Mouse (Mus musculus): ENCODE measurements at regions not wholly inside any gene's neighbourhood (a gene's known extent, or its start where the extent isn't known, plus 50 kb on each side); places are given as distances from the start of the nearest gene placed in this dataset.

- 93% methylated on average over 1 of the region's 1 CpGs for WGBS
- Histone ChIP-seq H3K4me1 (ENCODE audit: control insufficient read depth, insufficient read depth, low read length) (no peaks in the 10 kb centered on the region), H3K9me3 (ENCODE audit: control insufficient read depth, low read length) (no peaks in the 10 kb centered on the region), H3K36me3 (ENCODE audit: control insufficient read depth, insufficient read depth, low read length) (no peaks in the 10 kb centered on the region), H3K4me3 (ENCODE audit: low read length) (no peak overlapping the region), H3K27ac (ENCODE audit: low read depth, low read length) (no peak overlapping the region), H3K27me3 (ENCODE audit: control insufficient read depth, insufficient read depth, low read length) (no peaks in the 10 kb centered on the region), H3K9ac (ENCODE audit: low read depth, low read length) (no peak overlapping the region), H3K4me2 (replicated peaks; ENCODE audit: low read depth, low read length) (no peak overlapping the region)
- no peak for ATAC-seq (ENCODE audit: low FRiP score, low TSS enrichment)
Measured at GRCm38 (mm10) chr1:57470356-57470755, 63.5 kb upstream of the Tyw5 start.

DNA sequence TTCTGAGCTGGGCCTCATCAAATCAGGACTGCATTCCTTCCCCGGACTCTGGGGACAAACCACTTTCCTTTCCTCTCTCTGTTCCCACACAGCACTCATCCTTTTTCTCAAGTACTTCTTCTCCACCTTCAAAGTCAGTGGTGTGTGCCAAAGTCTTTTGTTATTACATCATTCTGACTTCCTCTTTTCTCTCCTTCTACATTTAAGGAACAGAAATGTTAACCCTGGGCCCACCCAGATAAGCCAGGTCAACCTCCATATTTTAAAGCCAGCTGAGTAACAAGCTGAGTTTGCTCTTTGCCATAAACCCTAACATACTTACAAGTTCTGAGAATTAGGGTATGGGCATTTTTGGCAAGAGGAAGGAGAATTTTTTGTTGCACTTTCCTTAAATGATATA is 65.3 kb upstream of the Tyw5 start:
- Histone ChIP-seq H3K27ac (ENCODE audit: low read depth, low read length) (no peak overlapping the region), H3K27me3 (ENCODE audit: control insufficient read depth, insufficient read depth, low read length) (no peaks in the 10 kb centered on the region), H3K9ac (ENCODE audit: low read depth, low read length) (no peak overlapping the region), H3K4me2 (replicated peaks; ENCODE audit: low read depth, low read length) (no peak overlapping the region), H3K9me3 (ENCODE audit: control insufficient read depth, low read length) (no peaks in the 10 kb centered on the region), H3K4me3 (ENCODE audit: low read length) (no peak overlapping the region), H3K4me1 (ENCODE audit: control insufficient read depth, insufficient read depth, low read length) (no peaks in the 10 kb centered on the region), H3K36me3 (ENCODE audit: control insufficient read depth, insufficient read depth, low read length) (no peaks in the 10 kb centered on the region)
- ATAC-seq (ENCODE audit: low FRiP score, low TSS enrichment): no peak
- WGBS: 47% methylated on average over 1 of the region's 1 CpGs

- Histone ChIP-seq H3K9ac (ENCODE audit: low read depth, low read length) (no peak overlapping the region), H3K36me3 (ENCODE audit: control insufficient read depth, insufficient read depth, low read length) (no peaks in the 10 kb centered on the region), H3K4me1 (ENCODE audit: control insufficient read depth, insufficient read depth, low read length) (no peaks in the 10 kb centered on the region; the same call in 1 of the 2 replicates), H3K27ac (ENCODE audit: low read depth, low read length) (no peak overlapping the region), H3K9me3 (ENCODE audit: control insufficient read depth, low read length) (no peaks in the 10 kb centered on the region), H3K27me3 (ENCODE audit: control insufficient read depth, insufficient read depth, low read length) (no peaks in the 10 kb centered on the region), H3K4me2 (replicated peaks; ENCODE audit: low read depth, low read length) (no peak overlapping the region), H3K4me3 (ENCODE audit: low read length) (no peak overlapping the region)
- 70% methylated on average over 1 of the region's 1 CpGs for WGBS
- no peak for ATAC-seq (ENCODE audit: low FRiP score, low TSS enrichment)
Measured at GRCm38 (mm10) chr1:57477725-57478124, 70.8 kb upstream of the Tyw5 start.

DNA sequence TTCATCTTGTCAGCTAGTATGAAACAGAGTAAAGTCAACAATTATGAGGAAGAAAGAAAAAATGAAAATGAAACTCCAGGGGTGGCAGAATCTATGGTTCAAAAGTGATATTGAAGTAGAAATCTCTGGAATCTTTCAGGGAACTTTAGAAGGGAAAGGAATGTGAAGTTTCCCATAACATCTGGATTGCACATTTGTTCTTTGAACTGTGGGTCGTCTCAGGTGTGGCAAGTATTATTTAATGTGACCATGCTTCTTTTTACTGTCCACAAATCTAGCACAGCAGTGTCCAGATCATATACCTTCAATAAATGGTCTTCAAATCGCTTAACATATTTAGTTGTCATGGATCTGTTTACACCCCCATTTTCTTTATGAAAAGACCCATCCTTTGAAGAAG is 71.2 kb upstream of the Tyw5 start:
- no peak overlapping the region for H3K27ac ChIP-seq (ENCODE audit: low read depth, low read length)

GRCm38 (mm10) chr1:57478800-57479199 is 71.9 kb upstream of the Tyw5 start:
- Histone ChIP-seq H3K27ac (ENCODE audit: low read depth, low read length) (no peak overlapping the region), H3K4me1 (ENCODE audit: control insufficient read depth, insufficient read depth, low read length) (no peaks in the 10 kb centered on the region; the same call in 1 of the 2 replicates), H3K4me3 (ENCODE audit: low read length) (no peak overlapping the region), H3K27me3 (ENCODE audit: control insufficient read depth, insufficient read depth, low read length) (no peaks in the 10 kb centered on the region), H3K9me3 (ENCODE audit: control insufficient read depth, low read length) (no peaks in the 10 kb centered on the region), H3K4me2 (replicated peaks; ENCODE audit: low read depth, low read length) (no peak overlapping the region), H3K9ac (ENCODE audit: low read depth, low read length) (no peak overlapping the region), H3K36me3 (ENCODE audit: control insufficient read depth, insufficient read depth, low read length) (no peaks in the 10 kb centered on the region)
- WGBS: 93% methylated on average over 1 of the region's 1 CpGs
- no peak for ATAC-seq (ENCODE audit: low FRiP score, low TSS enrichment)

More for the DNA sequence above, 71.2 kb upstream of the Tyw5 start:
- Histone ChIP-seq H3K27me3 (ENCODE audit: control insufficient read depth, insufficient read depth, low read length) (no peaks in the 10 kb centered on the region), H3K4me2 (replicated peaks; ENCODE audit: low read depth, low read length) (no peak overlapping the region), H3K4me3 (ENCODE audit: low read length) (no peak overlapping the region), H3K9ac (ENCODE audit: low read depth, low read length) (no peak overlapping the region), H3K9me3 (ENCODE audit: control insufficient read depth, low read length) (no peaks in the 10 kb centered on the region), H3K36me3 (ENCODE audit: control insufficient read depth, insufficient read depth, low read length) (no peaks in the 10 kb centered on the region), H3K4me1 (ENCODE audit: control insufficient read depth, insufficient read depth, low read length) (no peaks in the 10 kb centered on the region; the same call in 1 of the 2 replicates)
- no peak for ATAC-seq (ENCODE audit: low FRiP score, low TSS enrichment)
- whole genome bisulfite sequencing: 68% methylated on average over 2 of the region's 2 CpGs

GRCm38 (mm10) chr1:57479566-57479965 is 72.7 kb upstream of the Tyw5 start:
- Histone ChIP-seq H3K27me3 (ENCODE audit: control insufficient read depth, insufficient read depth, low read length) (no peaks in the 10 kb centered on the region), H3K27ac (ENCODE audit: low read depth, low read length) (no peak overlapping the region), H3K4me2 (replicated peaks; ENCODE audit: low read depth, low read length) (no peak overlapping the region), H3K9ac (ENCODE audit: low read depth, low read length) (no peak overlapping the region), H3K9me3 (ENCODE audit: control insufficient read depth, low read length) (no peaks in the 10 kb centered on the region), H3K4me3 (ENCODE audit: low read length) (no peak overlapping the region), H3K36me3 (ENCODE audit: control insufficient read depth, insufficient read depth, low read length) (no peaks in the 10 kb centered on the region), H3K4me1 (ENCODE audit: control insufficient read depth, insufficient read depth, low read length) (no peaks in the 10 kb centered on the region; the same call in 1 of the 2 replicates)
- WGBS: 44% methylated on average over 4 of the region's 4 CpGs
- ATAC-seq (ENCODE audit: low FRiP score, low TSS enrichment): no peak

DNA sequence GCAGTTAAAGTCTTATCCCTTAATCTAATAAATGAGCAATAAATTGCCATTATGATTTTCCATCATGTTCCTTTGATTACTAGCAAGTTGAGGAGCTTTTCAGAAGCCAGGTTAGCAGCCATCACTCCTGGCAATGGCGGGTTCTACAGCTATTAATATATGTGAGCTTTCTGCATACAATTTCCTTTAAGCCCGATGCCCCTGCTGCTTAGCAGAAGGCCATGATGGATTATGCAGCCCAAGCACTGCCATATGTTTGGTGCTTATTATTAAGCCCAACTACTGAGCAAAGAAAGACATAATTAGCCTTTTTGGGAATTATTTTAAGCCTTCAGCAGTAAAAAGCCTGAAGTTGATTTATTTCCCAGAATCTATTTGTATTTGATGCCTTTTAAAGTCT is 82.3 kb upstream of the Tyw5 start:
- no peaks in the 10 kb centered on the region for H3K27me3 ChIP-seq (ENCODE audit: control insufficient read depth, insufficient read depth, low read length)
- no peak overlapping the region for H3K4me2 ChIP-seq (replicated peaks; ENCODE audit: low read depth, low read length)
- 86% methylated on average over 2 of the region's 2 CpGs for WGBS
- ATAC-seq (ENCODE audit: low FRiP score, low TSS enrichment): no peak
- H3K9ac ChIP-seq (ENCODE audit: low read depth, low read length): no peak overlapping the region
- no peaks in the 10 kb centered on the region for H3K9me3 ChIP-seq (ENCODE audit: control insufficient read depth, low read length)
- H3K36me3 ChIP-seq (ENCODE audit: control insufficient read depth, insufficient read depth, low read length): no peaks in the 10 kb centered on the region
- H3K27ac ChIP-seq (ENCODE audit: low read depth, low read length): no peak overlapping the region
- H3K4me3 ChIP-seq (ENCODE audit: low read length): no peak overlapping the region
- H3K4me1 ChIP-seq (ENCODE audit: control insufficient read depth, insufficient read depth, low read length): no peaks in the 10 kb centered on the region

DNA sequence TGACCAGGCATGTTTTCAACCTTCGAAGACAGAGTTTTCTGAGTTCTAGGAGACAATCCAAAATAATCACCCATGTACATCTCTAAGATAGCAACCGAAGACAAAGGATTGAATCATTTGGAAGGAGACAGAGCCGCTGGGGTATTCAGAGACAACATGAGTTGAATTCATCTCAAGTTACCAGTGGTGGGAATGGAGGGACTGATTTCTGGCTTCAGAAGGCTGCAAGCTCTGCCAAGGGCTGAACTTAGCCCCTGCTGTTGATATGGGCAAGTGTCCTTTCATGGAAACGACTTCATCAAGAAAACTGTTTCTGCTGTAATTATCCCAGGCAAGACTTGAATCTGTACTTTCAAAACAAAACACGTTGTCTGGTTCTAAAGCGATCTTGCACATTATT is 82.7 kb upstream of the Tyw5 start:
- Histone ChIP-seq H3K9me3 (ENCODE audit: control insufficient read depth, low read length) (no peaks in the 10 kb centered on the region), H3K36me3 (ENCODE audit: control insufficient read depth, insufficient read depth, low read length) (no peaks in the 10 kb centered on the region), H3K9ac (ENCODE audit: low read depth, low read length) (no peak overlapping the region), H3K4me1 (ENCODE audit: control insufficient read depth, insufficient read depth, low read length) (no peaks in the 10 kb centered on the region), H3K4me2 (replicated peaks; ENCODE audit: low read depth, low read length) (no peak overlapping the region), H3K27ac (ENCODE audit: low read depth, low read length) (no peak overlapping the region), H3K27me3 (ENCODE audit: control insufficient read depth, insufficient read depth, low read length) (no peaks in the 10 kb centered on the region), H3K4me3 (ENCODE audit: low read length) (no peak overlapping the region)
- ATAC-seq (ENCODE audit: low FRiP score, low TSS enrichment): no peak
- 79% methylated on average over 6 of the region's 6 CpGs for WGBS

DNA sequence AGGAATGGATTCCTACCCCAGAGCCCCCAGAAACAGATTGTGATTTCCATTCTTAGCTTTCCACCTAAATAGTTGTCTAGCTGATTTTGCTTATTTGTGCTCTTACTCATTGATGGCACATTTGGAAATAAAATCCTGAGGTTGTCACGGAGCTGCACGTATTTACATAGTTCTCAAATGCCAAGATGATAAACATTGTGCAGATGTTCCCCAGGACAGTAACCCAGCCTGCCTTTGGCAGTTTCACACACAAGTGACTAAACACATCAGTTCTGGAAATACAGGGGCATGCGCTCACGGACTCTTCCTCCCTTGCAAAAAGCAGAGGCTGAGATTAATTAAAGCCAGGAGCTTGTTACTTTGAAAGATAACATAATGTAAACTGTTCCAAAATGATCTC is 83.1 kb upstream of the Tyw5 start:
- Histone ChIP-seq H3K36me3 (ENCODE audit: control insufficient read depth, insufficient read depth, low read length) (no peaks in the 10 kb centered on the region), H3K27me3 (ENCODE audit: control insufficient read depth, insufficient read depth, low read length) (no peaks in the 10 kb centered on the region), H3K9ac (ENCODE audit: low read depth, low read length) (no peak overlapping the region), H3K4me1 (ENCODE audit: control insufficient read depth, insufficient read depth, low read length) (no peaks in the 10 kb centered on the region), H3K9me3 (ENCODE audit: control insufficient read depth, low read length) (no peaks in the 10 kb centered on the region), H3K27ac (ENCODE audit: low read depth, low read length) (no peak overlapping the region), H3K4me3 (ENCODE audit: low read length) (no peak overlapping the region), H3K4me2 (replicated peaks; ENCODE audit: low read depth, low read length) (no peak overlapping the region)
- ATAC-seq (ENCODE audit: low FRiP score, low TSS enrichment): no peak
- WGBS: 47% methylated on average over 4 of the region's 4 CpGs

- Histone ChIP-seq H3K9ac (ENCODE audit: low read depth, low read length) (no peak overlapping the region), H3K9me3 (ENCODE audit: control insufficient read depth, low read length) (no peaks in the 10 kb centered on the region), H3K4me2 (replicated peaks; ENCODE audit: low read depth, low read length) (no peak overlapping the region), H3K27ac (ENCODE audit: low read depth, low read length) (no peak overlapping the region), H3K36me3 (ENCODE audit: control insufficient read depth, insufficient read depth, low read length) (no peaks in the 10 kb centered on the region), H3K4me3 (ENCODE audit: low read length) (no peak overlapping the region), H3K27me3 (ENCODE audit: control insufficient read depth, insufficient read depth, low read length) (no peaks in the 10 kb centered on the region), H3K4me1 (ENCODE audit: control insufficient read depth, insufficient read depth, low read length) (no peaks in the 10 kb centered on the region)
- 46% methylated on average over 2 of the region's 2 CpGs for WGBS
- ATAC-seq (ENCODE audit: low FRiP score, low TSS enrichment): no peak
Measured at GRCm38 (mm10) chr1:57492696-57493095, 85.8 kb upstream of the Tyw5 start.

Measured in kidney, embryonic 14.5 days (tissue).